Comparison of ENCODE assay signal across 27 mouse cellular contexts in genomic region chr6:39944854-39945253, GRCm38 (mm10).
DNase-seq lines count a peak whose midpoint lies in the region; ATAC-seq lines count a peak whose summit lies in the region.
"Had no signal": no experiment of that assay in that cellular context is flagged by ENCODE, and none has a peak within 500 bp of the region (broad histone marks: within the 10 kb centered on the region; RNA-seq: fewer than 3 reads in every experiment).

No protein-coding gene starts in this region.

- DNase-seq in gastrocnemius, postnatal 10 days = peak; percentile 7
- DNase-seq in gastrocnemius, postnatal 4 days (ENCODE audit: low spot score in 2 of 2) = no peak
- DNase-seq in midbrain, embryonic 10.5 days (ENCODE audit: low spot score) = no peak
- peak; percentile 85 to 92 for DNase-seq in adrenal gland, adult (ENCODE audit: inconsistent age in 2 of 2, low spot score in 1 of 2)
- DNase-seq in adrenal gland, postnatal 10 days = peak; percentile 72
- no peak for DNase-seq in left cerebral cortex, adult 18-20 months (ENCODE audit: low spot score in 2 of 2)
- DNase-seq: cerebellum, adult 8-10 months; cerebellum, postnatal 36 days; gastrocnemius, adult 2 months; kidney, adult 8-10 months; layer of hippocampus, postnatal 36 days; liver; thymus, adult 2 months; thymus, postnatal 36 days had no signal

- ATAC-seq in midbrain, embryonic 13.5 days = no peak
- no peak for ATAC-seq in liver, embryonic 12.5 days
- ATAC-seq: forebrain, embryonic 15.5 days; intestine, embryonic 16.5 days had no signal

- H3K4me3 ChIP-seq in midbrain, embryonic 10.5 days = no peak overlapping the region
- H3K4me3 ChIP-seq in midbrain, embryonic 13.5 days (replicated peaks) = no peak overlapping the region
- no peak overlapping the region for H3K4me3 ChIP-seq in liver, embryonic 12.5 days
- H3K4me3 ChIP-seq: embryonic facial prominence, embryonic 13.5 days; forebrain, embryonic 10.5 days; forebrain, embryonic 15.5 days; gastrocnemius, adult 2 months; heart, embryonic 15.5 days; hindbrain, embryonic 15.5 days; liver, embryonic 15.5 days; lung, embryonic 15.5 days; midbrain, embryonic 12.5 days had no signal

- 79% methylated on average over 9 of the region's 9 CpGs for WGBS in midbrain, embryonic 10.5 days
- WGBS in midbrain, embryonic 13.5 days = 89% methylated on average over 9 of the region's 9 CpGs
- 60% methylated on average over 9 of the region's 9 CpGs for WGBS in liver, embryonic 12.5 days (ENCODE audit: insufficient replicate concordance)

- peak overlapping the region; percentile 68 for H3K27ac ChIP-seq in midbrain, embryonic 10.5 days (replicated peaks)
- no peak overlapping the region; the same call in 1 of the 2 replicates for H3K27ac ChIP-seq in midbrain, embryonic 13.5 days
- H3K27ac ChIP-seq in liver, embryonic 12.5 days = no peak overlapping the region
- H3K27ac ChIP-seq: embryonic facial prominence, embryonic 13.5 days; forebrain, embryonic 10.5 days; forebrain, embryonic 15.5 days; gastrocnemius, adult 2 months; heart, embryonic 15.5 days; hindbrain, embryonic 15.5 days; kidney, postnatal 0 days; liver, embryonic 15.5 days; lung, embryonic 15.5 days; stomach, postnatal 0 days had no signal

- no peak overlapping the region for H3K9ac ChIP-seq in midbrain, embryonic 13.5 days (replicated peaks)
- no peak overlapping the region for H3K9ac ChIP-seq in liver, embryonic 12.5 days
- H3K9ac ChIP-seq: embryonic facial prominence, embryonic 13.5 days; forebrain, embryonic 15.5 days; heart, embryonic 15.5 days; hindbrain, embryonic 15.5 days; liver, embryonic 15.5 days; lung, embryonic 15.5 days; midbrain, embryonic 12.5 days had no signal

- H3K27me3 ChIP-seq in midbrain, embryonic 10.5 days (ENCODE audit: low read depth, poor library complexity, severe bottlenecking) = no peaks in the 10 kb centered on the region
- H3K27me3 ChIP-seq in midbrain, embryonic 13.5 days = no peaks in the 10 kb centered on the region
- H3K27me3 ChIP-seq in liver, embryonic 12.5 days (replicated peaks) = no peaks in the 10 kb centered on the region
- H3K27me3 ChIP-seq: embryonic facial prominence, embryonic 13.5 days; forebrain, embryonic 15.5 days; heart, embryonic 15.5 days; hindbrain, embryonic 15.5 days; liver, embryonic 15.5 days; lung, embryonic 15.5 days; midbrain, embryonic 12.5 days had no signal

- H3K4me1 ChIP-seq in midbrain, embryonic 10.5 days = peaks cover 27% of the 10 kb centered on the region
- H3K4me1 ChIP-seq in midbrain, embryonic 13.5 days (replicated peaks) = peaks cover 15% of the 10 kb centered on the region
- no peaks in the 10 kb centered on the region for H3K4me1 ChIP-seq in liver, embryonic 12.5 days
- H3K4me1 ChIP-seq: embryonic facial prominence, embryonic 13.5 days; heart, embryonic 15.5 days; liver, embryonic 15.5 days; lung, embryonic 15.5 days had no signal

- H3K36me3 ChIP-seq in midbrain, embryonic 10.5 days = no peaks in the 10 kb centered on the region
- no peaks in the 10 kb centered on the region for H3K36me3 ChIP-seq in midbrain, embryonic 13.5 days
- no peaks in the 10 kb centered on the region for H3K36me3 ChIP-seq in liver, embryonic 12.5 days
- H3K36me3 ChIP-seq: embryonic facial prominence, embryonic 13.5 days; forebrain, embryonic 10.5 days; forebrain, embryonic 15.5 days; heart, embryonic 15.5 days; hindbrain, embryonic 15.5 days; liver, embryonic 15.5 days; lung, embryonic 15.5 days; midbrain, embryonic 12.5 days had no signal

- no peaks in the 10 kb centered on the region for H3K9me3 ChIP-seq in midbrain, embryonic 10.5 days (replicated peaks)
- H3K9me3 ChIP-seq in midbrain, embryonic 13.5 days = no peaks in the 10 kb centered on the region
- no peaks in the 10 kb centered on the region for H3K9me3 ChIP-seq in liver, embryonic 12.5 days (replicated peaks)
- H3K9me3 ChIP-seq: embryonic facial prominence, embryonic 13.5 days; forebrain, embryonic 10.5 days; forebrain, embryonic 15.5 days; heart, embryonic 15.5 days; hindbrain, embryonic 15.5 days; liver, embryonic 15.5 days; lung, embryonic 15.5 days; midbrain, embryonic 12.5 days had no signal

- no peak overlapping the region for H3K4me2 ChIP-seq in midbrain, embryonic 13.5 days (replicated peaks)
- H3K4me2 ChIP-seq in liver, embryonic 12.5 days = no peak overlapping the region
- H3K4me2 ChIP-seq: embryonic facial prominence, embryonic 13.5 days; forebrain, embryonic 15.5 days; heart, embryonic 15.5 days; hindbrain, embryonic 15.5 days; liver, embryonic 15.5 days; lung, embryonic 15.5 days; midbrain, embryonic 12.5 days had no signal

Comparison
In these comparisons a context has a peak if more than half of its experiments do, and no peak if none do; other contexts are left out.
1. DNase-seq: peak in gastrocnemius, postnatal 10 days (single experiment), adrenal gland, adult (2 of 2) and adrenal gland, postnatal 10 days (single experiment); none in gastrocnemius, postnatal 4 days (0 of 2), midbrain, embryonic 10.5 days (single experiment) and left cerebral cortex, adult 18-20 months (0 of 2).